Mouse (Mus musculus): ENCODE data around the gene Wdfy4. TPM values are rescaled to one million over a fixed set of nuclear protein-coding genes. Genes with fewer than 3 reads are reported as not detected.

The Wdfy4 gene
- polyA plus RNA-seq, 1 experiment from 2014 or later = 0.19 TPM

GRCm38 (mm10) chr14:32939217-32939616 lies 246.1 kb downstream of the Wdfy4 start:
- ATAC-seq (ENCODE audit: low FRiP score) = no peak
- Histone ChIP-seq H3K9ac (no peak overlapping the region), H3K4me1 (replicated peaks; ENCODE audit: control insufficient read depth, insufficient read depth, low read length) (no peaks in the 10 kb centered on the region), H3K9me3 (ENCODE audit: control insufficient read depth, low read length) (no peaks in the 10 kb centered on the region), H3K36me3 (replicated peaks; ENCODE audit: control insufficient read depth, insufficient read depth) (no peaks in the 10 kb centered on the region), H3K27ac (no peak overlapping the region), H3K27me3 (ENCODE audit: control insufficient read depth, insufficient read depth, low read length) (no peaks in the 10 kb centered on the region), H3K4me3 (replicated peaks; ENCODE audit: low read length) (no peak overlapping the region), H3K4me2 (replicated peaks) (no peak overlapping the region)
- 87% methylated on average over 5 of the region's 5 CpGs for WGBS
- DNase-seq (ENCODE audit: low spot score) = no peak

GRCm38 (mm10) chr14:32934064-32934463 lies 251.2 kb downstream of the Wdfy4 start:
- Histone ChIP-seq H3K4me3 (replicated peaks; ENCODE audit: low read length) (no peak overlapping the region), H3K36me3 (replicated peaks; ENCODE audit: control insufficient read depth, insufficient read depth) (no peaks in the 10 kb centered on the region), H3K9ac (no peak overlapping the region), H3K9me3 (ENCODE audit: control insufficient read depth, low read length) (no peaks in the 10 kb centered on the region), H3K4me2 (replicated peaks) (no peak overlapping the region), H3K4me1 (replicated peaks; ENCODE audit: control insufficient read depth, insufficient read depth, low read length) (no peaks in the 10 kb centered on the region), H3K27me3 (ENCODE audit: control insufficient read depth, insufficient read depth, low read length) (no peaks in the 10 kb centered on the region), H3K27ac (no peak overlapping the region)
- no peak for ATAC-seq (ENCODE audit: low FRiP score)
- WGBS = 66% methylated on average over 6 of the region's 6 CpGs
- DNase-seq (ENCODE audit: low spot score) = no peak

GRCm38 (mm10) chr14:32932220-32932619 lies 253.1 kb downstream of the Wdfy4 start:
- 84% methylated on average over 8 of the region's 8 CpGs for WGBS
- no peak overlapping the region for H3K9ac ChIP-seq
- H3K4me2 ChIP-seq (replicated peaks) = no peak overlapping the region
- DNase-seq (ENCODE audit: low spot score) = no peak
- H3K36me3 ChIP-seq (replicated peaks; ENCODE audit: control insufficient read depth, insufficient read depth) = no peaks in the 10 kb centered on the region
- no peak overlapping the region for H3K4me3 ChIP-seq (replicated peaks; ENCODE audit: low read length)
- H3K27me3 ChIP-seq (ENCODE audit: control insufficient read depth, insufficient read depth, low read length) = no peaks in the 10 kb centered on the region
- no peaks in the 10 kb centered on the region for H3K4me1 ChIP-seq (replicated peaks; ENCODE audit: control insufficient read depth, insufficient read depth, low read length)
- no peaks in the 10 kb centered on the region for H3K9me3 ChIP-seq (ENCODE audit: control insufficient read depth, low read length)
- ATAC-seq (ENCODE audit: low FRiP score) = no peak
- no peak overlapping the region for H3K27ac ChIP-seq

GRCm38 (mm10) chr14:32931709-32932108 lies 253.6 kb downstream of the Wdfy4 start:
- 88% methylated on average over 10 of the region's 10 CpGs for WGBS
- H3K9me3 ChIP-seq (ENCODE audit: control insufficient read depth, low read length) = no peaks in the 10 kb centered on the region
- H3K4me3 ChIP-seq (replicated peaks; ENCODE audit: low read length) = no peak overlapping the region
- H3K36me3 ChIP-seq (replicated peaks; ENCODE audit: control insufficient read depth, insufficient read depth) = no peaks in the 10 kb centered on the region
- H3K27ac ChIP-seq = no peak overlapping the region
- H3K9ac ChIP-seq = no peak overlapping the region
- no peaks in the 10 kb centered on the region for H3K27me3 ChIP-seq (ENCODE audit: control insufficient read depth, insufficient read depth, low read length)
- no peak for ATAC-seq (ENCODE audit: low FRiP score)
- no peak for DNase-seq (ENCODE audit: low spot score)
- H3K4me1 ChIP-seq (replicated peaks; ENCODE audit: control insufficient read depth, insufficient read depth, low read length) = no peaks in the 10 kb centered on the region
- H3K4me2 ChIP-seq (replicated peaks) = no peak overlapping the region

- Histone ChIP-seq H3K9ac (no peak overlapping the region), H3K4me2 (replicated peaks) (no peak overlapping the region), H3K27me3 (ENCODE audit: control insufficient read depth, insufficient read depth, low read length) (no peaks in the 10 kb centered on the region), H3K36me3 (replicated peaks; ENCODE audit: control insufficient read depth, insufficient read depth) (no peaks in the 10 kb centered on the region), H3K4me1 (replicated peaks; ENCODE audit: control insufficient read depth, insufficient read depth, low read length) (no peaks in the 10 kb centered on the region), H3K27ac (no peak overlapping the region), H3K9me3 (ENCODE audit: control insufficient read depth, low read length) (no peaks in the 10 kb centered on the region), H3K4me3 (replicated peaks; ENCODE audit: low read length) (no peak overlapping the region)
- DNase-seq (ENCODE audit: low spot score) (no peak), ATAC-seq (ENCODE audit: low FRiP score) (no peak)
- 86% methylated on average over 9 of the region's 9 CpGs for WGBS
Measured at GRCm38 (mm10) chr14:32923871-32924270, 261.4 kb downstream of the Wdfy4 start.

GRCm38 (mm10) chr14:32917919-32918318 lies 267.4 kb downstream of the Wdfy4 start:
- Histone ChIP-seq H3K4me2 (replicated peaks) (no peak overlapping the region), H3K4me1 (replicated peaks; ENCODE audit: control insufficient read depth, insufficient read depth, low read length) (no peaks in the 10 kb centered on the region), H3K9me3 (ENCODE audit: control insufficient read depth, low read length) (no peaks in the 10 kb centered on the region), H3K27me3 (ENCODE audit: control insufficient read depth, insufficient read depth, low read length) (no peaks in the 10 kb centered on the region), H3K4me3 (replicated peaks; ENCODE audit: low read length) (no peak overlapping the region), H3K36me3 (replicated peaks; ENCODE audit: control insufficient read depth, insufficient read depth) (no peaks in the 10 kb centered on the region), H3K9ac (no peak overlapping the region), H3K27ac (no peak overlapping the region)
- 94% methylated on average over 1 of the region's 1 CpGs for WGBS
- DNase-seq (ENCODE audit: low spot score) (no peak), ATAC-seq (ENCODE audit: low FRiP score) (no peak)

GRCm38 (mm10) chr14:32915360-32915759 lies 269.9 kb downstream of the Wdfy4 start:
- H3K36me3 ChIP-seq (replicated peaks; ENCODE audit: control insufficient read depth, insufficient read depth) = no peaks in the 10 kb centered on the region
- no peaks in the 10 kb centered on the region for H3K27me3 ChIP-seq (ENCODE audit: control insufficient read depth, insufficient read depth, low read length)
- H3K9ac ChIP-seq = no peak overlapping the region
- no peak for DNase-seq (ENCODE audit: low spot score)
- H3K4me1 ChIP-seq (replicated peaks; ENCODE audit: control insufficient read depth, insufficient read depth, low read length) = no peaks in the 10 kb centered on the region
- H3K4me2 ChIP-seq (replicated peaks) = no peak overlapping the region
- ATAC-seq (ENCODE audit: low FRiP score) = no peak
- no peak overlapping the region for H3K4me3 ChIP-seq (replicated peaks; ENCODE audit: low read length)
- WGBS = 57% methylated on average over 2 of the region's 2 CpGs
- no peaks in the 10 kb centered on the region for H3K9me3 ChIP-seq (ENCODE audit: control insufficient read depth, low read length)
- H3K27ac ChIP-seq = no peak overlapping the region

GRCm38 (mm10) chr14:32911187-32911586 lies 274.1 kb downstream of the Wdfy4 start:
- Histone ChIP-seq H3K36me3 (replicated peaks; ENCODE audit: control insufficient read depth, insufficient read depth) (no peaks in the 10 kb centered on the region), H3K9ac (no peak overlapping the region), H3K4me1 (replicated peaks; ENCODE audit: control insufficient read depth, insufficient read depth, low read length) (no peaks in the 10 kb centered on the region), H3K9me3 (ENCODE audit: control insufficient read depth, low read length) (no peaks in the 10 kb centered on the region), H3K27me3 (ENCODE audit: control insufficient read depth, insufficient read depth, low read length) (no peaks in the 10 kb centered on the region), H3K27ac (no peak overlapping the region), H3K4me3 (replicated peaks; ENCODE audit: low read length) (no peak overlapping the region), H3K4me2 (replicated peaks) (no peak overlapping the region)
- WGBS = 96% methylated on average over 4 of the region's 4 CpGs
- DNase-seq (ENCODE audit: low spot score) (no peak), ATAC-seq (ENCODE audit: low FRiP score) (no peak)

All from hindbrain, embryonic 14.5 days (tissue).